Comparison of ENCODE assay signal across 21 mouse cellular contexts in genomic region chr9:14521695-14522094, GRCm38 (mm10). TPM values are rescaled to one million over a fixed set of nuclear protein-coding genes. Genes with fewer than 3 reads are reported as not detected.
DNase-seq lines count a peak whose midpoint lies in the region; ATAC-seq and TF ChIP-seq lines count a peak whose summit lies in the region.
"Had no signal": no experiment of that assay in that cellular context is flagged by ENCODE, and none has a peak within 500 bp of the region (broad histone marks: within the 10 kb centered on the region; RNA-seq: fewer than 3 reads in every experiment).

No protein-coding gene starts in this region.

- no peaks in the 10 kb centered on the region for H3K9me3 ChIP-seq in midbrain, embryonic 11.5 days (ENCODE audit: control insufficient read depth, low read length)
- H3K9me3 ChIP-seq: embryonic facial prominence, embryonic 12.5 days; heart, embryonic 12.5 days; hindbrain, embryonic 15.5 days had no signal

- TF ChIP-seq CTCF in gastrocnemius, adult 2 months (IDR thresholded peaks at IDR 0.05), result no peak

- no peak for DNase-seq in gastrocnemius, adult 2 months
- DNase-seq in gastrocnemius, adult 18-20 months (ENCODE audit: low spot score), result no peak
- DNase-seq in 3T3-L1 (ENCODE audit: low read depth, low spot score) (peak; percentile 80), NIH3T3 (ENCODE audit: low read depth) (peak; percentile 49)
- peak; percentile 56 for DNase-seq in fibroblast of lung, adult 2 months (ENCODE audit: low read depth)
- no peak for DNase-seq in midbrain, embryonic 11.5 days (ENCODE audit: low spot score, missing footprints)
- no peak for DNase-seq in left cerebral cortex, adult 9 months (ENCODE audit: low spot score in 2 of 2)
- DNase-seq: adrenal gland, adult 2 months; adrenal gland, postnatal 25 days; cerebellum, adult 18-20 months; cerebellum, adult 9-11 months; embryo, embryonic 11 days; gastrocnemius, postnatal 14 days; kidney, adult 11 months had no signal

- H3K36me3 ChIP-seq in midbrain, embryonic 11.5 days (ENCODE audit: control insufficient read depth, insufficient read depth, low read length), result no peaks in the 10 kb centered on the region
- H3K36me3 ChIP-seq: embryonic facial prominence, embryonic 12.5 days; heart, embryonic 12.5 days; hindbrain, embryonic 15.5 days had no signal

- intact Hi-C loops in gastrocnemius, adult 2 months (cut with DNase I), result no loop called here

- no peak for ATAC-seq in midbrain, embryonic 11.5 days (ENCODE audit: low FRiP score)
- ATAC-seq: activated CD4-positive, CD25-positive, alpha-beta regulatory T cell, adult 4 months; forebrain, embryonic 14.5 days had no signal

- H3K4me1 ChIP-seq in midbrain, embryonic 11.5 days (ENCODE audit: control insufficient read depth, insufficient read depth, low read length), result no peaks in the 10 kb centered on the region
- H3K4me1 ChIP-seq: hindbrain, embryonic 15.5 days had no signal

- H3K27ac ChIP-seq in gastrocnemius, adult 2 months, result peak overlapping the region; percentile 74
- H3K27ac ChIP-seq in midbrain, embryonic 11.5 days (ENCODE audit: low read depth, low read length), result no peak overlapping the region
- H3K27ac ChIP-seq: embryonic facial prominence, embryonic 12.5 days; hindbrain, embryonic 15.5 days had no signal

- no peak overlapping the region for H3K4me3 ChIP-seq in gastrocnemius, adult 2 months
- H3K4me3 ChIP-seq in midbrain, embryonic 11.5 days (ENCODE audit: low read depth, low read length), result no peak overlapping the region
- H3K4me3 ChIP-seq: embryonic facial prominence, embryonic 12.5 days; heart, embryonic 12.5 days; hindbrain, embryonic 15.5 days had no signal

- H3K4me2 ChIP-seq in midbrain, embryonic 11.5 days, result no peak overlapping the region
- H3K4me2 ChIP-seq: embryonic facial prominence, embryonic 12.5 days; heart, embryonic 12.5 days; hindbrain, embryonic 15.5 days had no signal

- 53% methylated on average over 2 of the region's 2 CpGs for WGBS in midbrain, embryonic 11.5 days

- no peak overlapping the region for H3K9ac ChIP-seq in midbrain, embryonic 11.5 days (ENCODE audit: low read length)
- H3K9ac ChIP-seq: embryonic facial prominence, embryonic 12.5 days; heart, embryonic 12.5 days; hindbrain, embryonic 15.5 days had no signal

- H3K27me3 ChIP-seq in midbrain, embryonic 11.5 days (ENCODE audit: control insufficient read depth, insufficient read depth, low read length), result no peaks in the 10 kb centered on the region
- H3K27me3 ChIP-seq: embryonic facial prominence, embryonic 12.5 days; heart, embryonic 12.5 days; hindbrain, embryonic 15.5 days had no signal

RNA-seq across cellular contexts. Expression of gene Cwc15, which starts 21.3 kb away (rescaled TPM):
- total RNA-seq in gastrocnemius, adult 2 months (2021), result 100 to 1,000 TPM; 101 TPM
- total RNA-seq in gastrocnemius, adult 18-20 months (2021), result 100 to 1,000 TPM; 105 to 113 TPM
- polyA plus RNA-seq in midbrain, embryonic 11.5 days (2014; fragmentation: Nextera tagmentation; extraction: Ambion mirVana), result 216 and 239 TPM in 2 replicates

RNA-seq across cellular contexts. Expression of gene Kdm4d, which starts 21.4 kb away (rescaled TPM):
- not detected for total RNA-seq in gastrocnemius, adult 2 months (2021)
- total RNA-seq in gastrocnemius, adult 18-20 months (2021), result not detected
- polyA plus RNA-seq in midbrain, embryonic 11.5 days (2014; fragmentation: Nextera tagmentation; extraction: Ambion mirVana), result 0.07 TPM in 2 replicates
- total RNA-seq: gastrocnemius, postnatal 14 days; heart, adult 8-10 months; heart, postnatal 25 days had no signal

Comparison
In these comparisons a context has a peak if more than half of its experiments do, and no peak if none do; other contexts are left out.
1. DNase-seq: peak in 3T3-L1 (single experiment), NIH3T3 (single experiment) and fibroblast of lung, adult 2 months (single experiment); none in gastrocnemius, adult 2 months (single experiment), gastrocnemius, adult 18-20 months (single experiment), midbrain, embryonic 11.5 days (single experiment) and left cerebral cortex, adult 9 months (0 of 2).